Mouse (Mus musculus): ENCODE measurements around the gene Agps. TPM values are rescaled to one million over a fixed set of nuclear protein-coding genes. Genes with fewer than 3 reads are reported as not detected.

The Agps gene
- total RNA-seq (2023): 36.9 to 48.1 TPM (median 44.5 TPM) in 4 replicates

GRCm38 (mm10) chr2:75831881-75832633 is at the start of gene Agps:
Gene Agps, plus strand, starts transcription at chr2:75832177.

GRCm38 (mm10) chr2:75938117-75939063 is 106.4 kb downstream of the Agps start, which contains the start of gene Ttc30b:
Gene Ttc30b, minus strand, starts transcription at chr2:75938585.

GRCm38 (mm10) chr2:75977752-75978368 is 145.9 kb downstream of the Agps start, which contains the start of gene Ttc30a2:
Gene Ttc30a2, minus strand, starts transcription at chr2:75978170.

Other genes starting within 250 kb of the Agps start
- gene Hnrnpa3, start 172.9 kb upstream of the Agps start, total RNA-seq (2023): 581 to 671 TPM (median 654 TPM) in 4 replicates
- gene Nfe2l2, start 127.5 kb upstream of the Agps start, total RNA-seq (2023): 71.4 to 87.3 TPM (median 80.8 TPM) in 4 replicates
- 3.3 to 4.6 TPM (median 4.0 TPM) in 4 replicates for gene Ttc30b, start 106.4 kb downstream of the Agps start, total RNA-seq (2023)
- not detected in 4 replicates for gene Ttc30a2, start 146.0 kb downstream of the Agps start, total RNA-seq (2023)
- gene Ttc30a1, start 149.8 kb downstream of the Agps start, total RNA-seq (2023): 1.1 to 2.1 TPM (median 1.6 TPM) in 4 replicates

All from B cell, adult 62 days (primary cell).